Mouse (Mus musculus) duodenum, adult 2 months (tissue): ENCODE measurements around the gene Mrps15. TPM values are rescaled to one million over a fixed set of nuclear protein-coding genes. Genes with fewer than 3 reads are reported as not detected.

Experiments used
- polyA plus RNA-seq: library from polyadenylated mRNA; depleted of rRNA; stranded (reverse); fragments of >200 nt; gene quantifications from 2 replicates; pipeline ENCODE4 v1.2.3, GENCODE M21; 2012; ENCODE audit warnings: low replicate concordance; rRNA removed

Gene Mrps15
- 94.2 and 251 TPM in 2 replicates for polyA plus RNA-seq

GRCm38 (mm10) chr4:126046851-126047585 is at the start of gene Mrps15:
Gene Mrps15 (plus strand): TSS chr4:126046925.

GRCm38 (mm10) chr4:126024303-126024900 is 22.3 kb upstream of the Mrps15 start, which contains the start of gene Csf3r:
Gene Csf3r (plus strand): TSS chr4:126024550.

GRCm38 (mm10) chr4:126058134-126058996 is 11.6 kb downstream of the Mrps15 start, which contains the start of gene Oscp1:
Gene Oscp1 (plus strand): TSS chr4:126058565.

GRCm38 (mm10) chr4:126096464-126097111 is 49.9 kb downstream of the Mrps15 start, which contains the start of gene Lsm10:
Gene Lsm10 (plus strand): TSS chr4:126096623.

GRCm38 (mm10) chr4:126103590-126104068 is 56.9 kb downstream of the Mrps15 start, which contains the start of gene Stk40:
Gene Stk40 (plus strand): TSS chr4:126103957.

Other genes with a start within 250 kb of the Mrps15 start
- gene Csf3r, start 22.4 kb upstream of the Mrps15 start, polyA plus RNA-seq = 1.3 and 3.0 TPM in 2 replicates
- 0.06 and 0.16 TPM in 2 replicates for gene Oscp1, start 11.6 kb downstream of the Mrps15 start, polyA plus RNA-seq
- 13.8 and 14.0 TPM in 2 replicates for gene Lsm10, start 49.7 kb downstream of the Mrps15 start, polyA plus RNA-seq
- 19.5 and 20.3 TPM in 2 replicates for gene Stk40, start 57.0 kb downstream of the Mrps15 start, polyA plus RNA-seq
- 42.2 and 53.7 TPM in 2 replicates for gene Eva1b, start 100.8 kb downstream of the Mrps15 start, polyA plus RNA-seq
- gene Sh3d21, start 116.6 kb downstream of the Mrps15 start, polyA plus RNA-seq = 8.9 and 10.6 TPM in 2 replicates
- 15.3 and 21.8 TPM in 2 replicates for gene Thrap3, start 155.8 kb downstream of the Mrps15 start, polyA plus RNA-seq
- gene Map7d1, start 209.4 kb downstream of the Mrps15 start, polyA plus RNA-seq = 47.9 and 76.3 TPM in 2 replicates
- gene Trappc3, start 215.4 kb downstream of the Mrps15 start, polyA plus RNA-seq = 10.5 and 15.4 TPM in 2 replicates
- 1.1 and 1.5 TPM in 2 replicates for gene Col8a2, start 239.9 kb downstream of the Mrps15 start, polyA plus RNA-seq